Mouse (Mus musculus) olfactory bulb, adult 2 months (tissue): ENCODE results near the gene Olfr1420.
"Not testable (repeated sequence)": the region's sequence is repeated elsewhere in the genome, so short reads cannot be mapped to it uniquely, and the experiment has no call there.

ENCODE experiments used
- CTCF ChIP-seq: fragments of 200-500 bp; IDR thresholded peaks from 2 replicates; pipeline ENCODE4 v1.5.1; 2012; ENCODE audit warnings: low read depth, mild to moderate bottlenecking, low read length, moderate library complexity; ENCODE audit not compliant: insufficient read depth
- POLR2A ChIP-seq: fragments of 200-500 bp; IDR thresholded peaks from 2 replicates; pipeline ENCODE4 v1.6.1; 2012; ENCODE audit warnings: mild to moderate bottlenecking, low read depth, low read length, moderate library complexity; ENCODE audit not compliant: insufficient read depth

DNA sequence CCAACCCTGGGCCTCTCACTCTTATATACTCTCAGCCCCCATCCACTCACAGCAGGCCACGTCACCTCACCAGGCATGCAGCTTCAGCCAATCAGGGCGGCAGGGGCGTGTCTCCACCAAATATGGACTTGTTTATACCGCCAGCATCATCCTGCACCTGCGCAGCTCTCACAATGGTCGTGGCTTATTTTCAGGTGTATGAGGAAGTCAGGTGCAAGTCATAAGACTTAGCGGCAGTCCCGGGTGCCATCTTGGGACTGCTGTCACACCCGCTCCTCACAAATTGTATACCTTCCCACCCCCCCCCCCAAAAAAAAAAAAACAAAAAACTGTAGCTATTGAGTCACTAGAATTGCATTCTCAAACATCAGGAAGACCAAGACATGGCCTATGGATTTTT, 60.1 kb downstream of the Olfr1420 start:
- TF ChIP-seq POLR2A, CTCF: not testable (repeated sequence)
